Mouse (Mus musculus) ovary, postnatal 14 days (tissue): ENCODE measurements around the gene Spon1.

Source experiments
- DNase-seq: peaks from one replicate; pipeline ENCODE4 v3.0.0; 2022; ENCODE audit warnings: low spot score

Spon1 gene

GRCm38 (mm10) chr7:113778546-113778945 is 12.7 kb downstream of the Spon1 start:
- DNase-seq = no peak

GRCm38 (mm10) chr7:113780286-113780685 is 14.5 kb downstream of the Spon1 start:
- DNase-seq = no peak

- DNase-seq = no peak
These were observed 26.2 kb downstream of the Spon1 start for GRCm38 (mm10) chr7:113791991-113792390.

GRCm38 (mm10) chr7:113792871-113793270 is 27.1 kb downstream of the Spon1 start:
- no peak for DNase-seq

- no peak for DNase-seq
These were observed 29.4 kb downstream of the Spon1 start for GRCm38 (mm10) chr7:113795209-113795608.

GRCm38 (mm10) chr7:113797134-113797533 is 31.3 kb downstream of the Spon1 start:
- no peak for DNase-seq

GRCm38 (mm10) chr7:113798605-113799255 is 32.9 kb downstream of the Spon1 start:
- DNase-seq = no peak

GRCm38 (mm10) chr7:113809781-113810180 is 44.0 kb downstream of the Spon1 start:
- no peak for DNase-seq

GRCm38 (mm10) chr7:113811376-113812158 is 45.8 kb downstream of the Spon1 start:
- DNase-seq = no peak

- no peak for DNase-seq
These were observed 48.4 kb downstream of the Spon1 start for GRCm38 (mm10) chr7:113814101-113814779.

GRCm38 (mm10) chr7:113815726-113816125 is 49.9 kb downstream of the Spon1 start:
- DNase-seq = no peak

- no peak for DNase-seq
These were observed 51.1 kb downstream of the Spon1 start for GRCm38 (mm10) chr7:113816827-113817334.

GRCm38 (mm10) chr7:113818116-113818515 is 52.3 kb downstream of the Spon1 start:
- DNase-seq = no peak

- DNase-seq = no peak
These were observed 54.4 kb downstream of the Spon1 start for GRCm38 (mm10) chr7:113820213-113820612.

- no peak for DNase-seq
These were observed 57.2 kb downstream of the Spon1 start for GRCm38 (mm10) chr7:113823026-113823425.

- no peak for DNase-seq
These were observed 58.9 kb downstream of the Spon1 start for GRCm38 (mm10) chr7:113824651-113825050.

- no peak for DNase-seq
These were observed 59.9 kb downstream of the Spon1 start for GRCm38 (mm10) chr7:113825498-113826205.

GRCm38 (mm10) chr7:113826510-113826909 is 60.7 kb downstream of the Spon1 start:
- DNase-seq = no peak

GRCm38 (mm10) chr7:113828122-113828571 is 62.3 kb downstream of the Spon1 start:
- DNase-seq = no peak

- no peak for DNase-seq
These were observed 62.8 kb downstream of the Spon1 start for GRCm38 (mm10) chr7:113828576-113828975.

GRCm38 (mm10) chr7:113837151-113837550 is 71.4 kb downstream of the Spon1 start:
- no peak for DNase-seq

GRCm38 (mm10) chr7:113839431-113839830 is 73.6 kb downstream of the Spon1 start:
- DNase-seq = no peak
